Mouse (Mus musculus) E14TG2a.4 (cell line): ENCODE data around the gene Hmga2.

Source experiments
- CTCF ChIP-seq: conservative IDR thresholded peaks from 2 replicates; pipeline ENCODE4 v1.5.1; 2014; ENCODE audit warnings: low read length
- POU5F1 ChIP-seq: IDR thresholded peaks from 2 replicates; pipeline ENCODE4 v1.6.1; 2014; ENCODE audit warnings: low read length, borderline replicate concordance

DNA sequence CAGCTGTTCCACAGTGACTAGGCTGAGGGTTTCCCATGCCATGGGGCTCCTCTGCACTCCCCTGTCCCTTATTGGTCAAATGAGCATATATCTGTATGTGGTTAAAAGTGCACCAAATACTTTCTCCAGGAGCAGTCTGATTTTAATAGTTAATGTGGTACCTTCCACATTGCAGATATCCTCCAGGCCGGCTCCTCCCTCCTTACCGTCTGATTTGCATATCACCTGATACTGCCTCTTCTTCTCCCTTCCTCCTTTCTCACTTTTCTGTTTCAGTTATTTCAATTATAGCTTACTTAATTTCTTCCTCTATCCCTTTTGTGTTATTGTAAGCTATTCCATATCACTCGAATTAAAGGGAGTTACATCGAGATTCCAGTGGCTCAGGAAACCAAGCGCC lies 27.7 kb upstream of the Hmga2 start:
- no peak for TF ChIP-seq CTCF
- no peak for TF ChIP-seq POU5F1
